Mouse (Mus musculus): ENCODE results near the gene Llgl2.
A peak's percentile ranks its signal among the peaks of the same experiment; 100 is the strongest.

Gene Llgl2

DNA sequence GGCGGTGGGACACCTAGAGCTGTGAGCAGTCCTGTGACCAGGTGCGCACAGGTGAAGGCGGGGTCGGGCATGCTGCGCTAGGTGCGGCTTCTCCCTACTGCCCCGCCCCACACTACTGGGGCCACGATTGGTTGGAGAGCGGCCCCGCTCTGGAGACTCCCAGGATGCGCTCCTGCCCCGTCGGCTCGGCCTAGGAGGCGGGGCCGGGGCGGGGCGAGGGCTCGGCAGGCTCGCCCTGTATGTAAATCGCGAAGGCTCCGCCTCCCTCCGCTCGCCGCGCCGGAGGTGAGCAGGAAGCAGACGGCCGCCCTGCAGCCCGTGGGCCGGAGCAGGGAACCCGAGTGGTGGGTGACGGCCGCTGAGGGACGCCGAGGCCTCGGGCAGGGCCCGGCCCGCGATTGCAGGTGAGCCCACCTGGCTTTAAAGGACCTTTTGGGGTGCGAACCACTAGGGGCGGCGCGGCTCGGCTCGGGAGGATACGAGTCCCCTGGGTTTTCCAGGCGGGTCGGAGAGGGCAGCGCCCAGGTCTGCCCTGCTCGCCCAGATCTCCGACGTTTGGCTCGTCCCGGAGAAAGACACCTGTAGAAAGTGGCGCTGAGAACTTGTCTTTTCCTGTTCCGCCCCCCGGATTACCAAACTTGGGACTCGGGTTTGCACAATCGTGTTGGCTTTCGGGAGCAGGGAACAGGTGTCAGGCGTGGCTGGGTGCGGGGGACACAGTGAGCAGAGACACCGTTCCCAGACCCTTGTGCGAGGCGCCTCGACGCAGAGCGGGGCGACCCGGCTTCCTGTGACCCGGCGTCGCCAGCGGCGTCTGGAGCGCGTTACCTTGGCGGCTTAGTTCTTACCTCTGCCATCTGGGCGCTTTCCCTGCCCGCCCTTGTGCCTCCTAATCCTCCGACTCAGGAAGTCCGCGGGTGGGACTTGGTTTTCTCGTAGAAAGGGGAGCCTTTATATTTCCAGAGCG is at the start of gene Llgl2:
Gene Llgl2, plus strand, starts transcription at position 276 of the 967 bp plus-strand sequence.
- peak; percentile 93 for DNase-seq

DNA sequence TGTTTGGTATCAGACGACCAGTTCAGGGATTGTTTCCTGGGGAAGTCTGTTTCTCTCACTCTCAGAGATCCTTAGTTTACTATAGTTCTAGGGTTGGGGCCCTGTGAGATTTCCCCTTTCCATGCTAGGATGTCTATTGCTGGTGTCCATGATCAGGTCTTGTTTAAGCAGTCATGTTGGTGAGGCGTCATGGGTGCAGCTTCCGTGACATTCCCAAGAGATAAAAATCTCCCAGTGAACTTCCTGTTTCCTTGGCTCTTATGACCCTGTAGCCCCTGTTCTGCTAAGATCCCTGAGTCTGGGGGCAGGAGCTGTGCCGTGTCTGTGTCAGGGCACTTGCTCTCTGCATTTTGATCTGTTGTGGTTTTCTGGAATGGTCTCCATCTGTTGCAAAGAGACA is 49.2 kb upstream of the Llgl2 start:
- DNase-seq = no peak

DNA sequence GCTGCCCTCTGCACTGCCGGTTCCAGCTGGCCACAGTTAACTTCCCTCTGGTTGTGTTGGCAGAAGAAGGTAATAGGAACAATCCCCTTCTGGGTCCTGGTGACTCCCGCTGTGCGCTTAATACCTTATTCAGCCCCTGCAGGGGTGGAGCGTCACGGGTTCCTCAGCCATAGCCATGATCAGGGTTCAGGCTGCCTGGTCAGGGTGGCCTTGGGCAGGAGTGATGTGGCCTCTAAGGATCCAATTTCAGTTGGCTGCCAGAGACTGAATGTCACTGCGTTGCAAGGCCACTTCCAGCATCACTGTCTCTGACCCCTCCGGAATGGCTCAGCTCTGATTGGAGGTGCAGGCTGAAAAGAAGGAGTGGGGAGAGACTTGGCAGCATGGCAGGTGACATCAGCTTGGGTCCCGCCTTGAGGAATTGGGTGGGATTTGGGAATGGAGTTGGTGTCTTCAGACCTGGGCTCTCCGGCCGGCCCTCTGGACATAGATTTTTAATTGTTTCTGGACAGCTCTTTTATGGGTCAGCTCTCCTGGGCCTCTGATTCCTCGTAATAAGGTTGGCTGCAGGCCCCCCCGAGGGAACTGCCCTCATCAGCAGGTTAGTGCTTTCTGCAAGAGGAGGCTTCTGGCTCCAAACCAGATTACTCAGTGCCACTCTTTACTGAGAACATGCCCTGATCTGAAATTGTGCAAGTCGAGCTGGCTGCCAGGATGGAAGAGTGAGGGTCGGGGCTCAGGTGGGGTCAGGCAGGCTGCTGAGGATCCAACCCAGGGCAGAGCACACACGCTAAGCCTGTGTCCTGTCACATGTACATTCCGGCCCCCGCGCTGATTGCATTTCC is 47.8 kb upstream of the Llgl2 start:
- no peak for DNase-seq

DNA sequence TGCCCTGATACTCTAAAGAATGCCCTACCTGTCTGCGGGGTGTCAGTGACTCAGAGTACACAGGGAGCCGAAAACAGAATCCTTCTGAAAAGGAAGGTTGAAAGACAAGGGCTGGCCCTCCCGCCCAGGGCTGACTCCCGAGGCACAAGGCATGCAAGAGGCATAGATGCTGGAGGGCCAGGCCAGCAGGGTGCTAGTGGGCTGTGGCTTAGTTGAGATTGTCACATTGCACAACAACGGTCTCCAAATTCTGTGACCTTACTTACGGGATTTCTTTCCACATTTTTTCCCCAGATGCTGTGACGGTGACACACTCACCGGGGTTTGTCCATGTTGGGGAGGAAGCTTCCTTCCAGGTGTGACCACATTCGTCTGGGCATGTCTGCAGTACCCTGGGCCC is 46.9 kb upstream of the Llgl2 start:
- no peak for DNase-seq

DNA sequence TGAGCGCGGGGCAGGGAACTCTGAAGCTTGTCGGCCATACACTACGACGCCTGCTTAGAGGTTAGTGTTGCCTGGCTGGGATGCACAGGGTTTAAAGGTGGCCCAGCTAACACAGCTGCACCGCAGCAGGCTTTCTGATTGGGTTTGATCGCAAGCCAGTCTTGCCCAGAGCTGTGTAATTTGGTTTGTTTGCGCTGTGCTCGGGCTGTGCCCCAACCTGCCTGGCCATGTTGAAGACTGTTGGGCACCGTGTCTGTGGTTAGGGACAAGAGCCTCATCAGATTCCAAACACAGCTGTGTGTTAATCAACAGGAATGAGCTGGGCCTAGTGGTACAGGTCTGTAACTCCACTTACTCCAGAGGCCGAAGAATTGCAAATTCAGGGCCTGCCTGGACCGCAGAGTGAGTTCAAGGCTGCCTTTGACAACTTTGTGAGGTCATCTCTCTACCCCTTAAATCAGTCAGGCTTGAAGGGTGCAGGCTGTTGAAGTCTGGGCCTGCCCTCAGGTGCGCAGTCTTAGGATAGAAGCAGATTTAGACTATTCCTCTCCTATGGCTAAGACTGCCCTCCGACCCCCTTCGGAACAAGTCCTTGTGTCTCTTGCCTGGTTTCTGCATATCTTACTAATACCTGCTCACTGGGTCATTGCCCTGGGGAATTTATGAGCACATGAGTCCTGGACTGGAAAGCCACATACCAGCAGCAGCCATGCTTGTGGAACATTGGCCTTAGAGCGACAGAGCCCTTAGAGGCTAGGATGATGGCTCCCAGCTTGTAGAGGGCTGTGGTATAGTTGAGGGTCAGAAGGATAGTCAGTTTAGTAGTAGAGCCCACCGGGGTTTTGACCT is 46.1 kb upstream of the Llgl2 start:
- DNase-seq = no peak

DNA sequence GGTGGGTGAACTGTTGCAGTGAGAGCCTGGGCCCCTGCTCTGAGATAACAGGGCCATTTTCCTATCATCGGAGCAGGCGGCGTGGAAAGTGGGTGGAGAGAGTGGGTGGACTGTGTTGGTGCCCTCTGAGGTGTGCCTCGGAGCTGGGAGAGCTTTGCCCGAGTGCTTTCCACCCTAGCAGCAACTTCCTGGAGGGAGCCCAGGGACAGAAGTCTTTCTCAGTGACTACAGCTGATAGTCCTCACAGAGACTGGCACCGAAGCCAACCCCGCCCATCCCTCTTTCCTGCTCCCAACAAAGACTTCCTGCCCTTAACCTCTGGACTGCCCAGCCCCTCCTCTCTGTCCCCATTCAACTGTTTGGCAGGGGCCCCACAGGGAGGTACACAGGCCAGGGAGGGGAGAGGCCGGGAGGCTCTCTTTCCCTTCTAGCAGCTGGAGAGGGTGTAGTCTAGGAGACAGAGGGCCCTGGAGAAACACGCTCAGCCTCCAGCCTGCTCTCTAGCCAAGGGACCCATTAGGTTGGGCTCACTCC is 44.7 kb upstream of the Llgl2 start:
- DNase-seq = peak; percentile 38

DNA sequence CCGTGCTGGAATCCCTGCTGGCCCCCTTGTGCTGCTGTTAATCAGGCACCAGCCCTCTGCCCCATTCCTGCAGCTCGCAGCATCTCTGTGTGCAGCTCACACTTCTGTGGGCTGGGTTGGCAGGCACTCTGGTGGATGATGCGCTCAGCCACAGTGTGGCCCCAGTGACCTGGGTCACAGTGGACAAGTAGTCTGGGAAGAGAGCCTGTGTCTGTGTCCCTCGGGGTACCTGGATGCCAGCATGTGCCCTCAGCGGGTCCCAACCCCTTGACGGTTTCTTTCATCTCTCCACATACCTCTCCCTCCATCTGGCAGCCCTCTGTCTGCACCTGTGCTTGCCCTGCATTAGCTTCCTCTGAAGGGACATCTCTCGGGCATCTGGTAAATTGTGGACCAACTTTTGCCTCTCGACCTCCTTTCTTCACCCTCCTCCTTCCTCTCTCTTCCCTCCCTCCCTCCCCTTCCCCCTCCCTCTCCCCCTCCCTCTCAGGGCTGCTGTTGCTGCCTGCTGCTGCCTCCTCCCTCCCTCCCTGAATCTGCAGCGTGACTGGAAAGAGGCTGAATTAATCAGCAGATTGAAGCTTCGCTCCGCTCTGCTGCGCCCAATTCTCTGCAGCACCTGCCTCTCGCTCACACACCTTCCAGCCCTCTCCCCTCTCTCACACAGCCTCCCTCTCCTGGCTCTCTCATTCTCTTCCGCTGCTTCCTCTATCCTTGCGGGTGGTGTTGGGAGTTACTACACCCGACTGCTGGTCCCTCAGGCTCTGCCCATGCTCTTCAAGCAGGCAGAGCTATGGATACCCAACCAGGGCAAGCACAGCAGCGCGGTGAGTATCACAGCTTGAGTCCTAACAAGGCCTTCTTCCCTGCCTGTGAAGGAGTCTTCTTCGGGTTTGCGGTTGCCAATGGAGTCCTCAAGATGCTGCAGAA is 43.4 kb upstream of the Llgl2 start:
- DNase-seq = no peak

DNA sequence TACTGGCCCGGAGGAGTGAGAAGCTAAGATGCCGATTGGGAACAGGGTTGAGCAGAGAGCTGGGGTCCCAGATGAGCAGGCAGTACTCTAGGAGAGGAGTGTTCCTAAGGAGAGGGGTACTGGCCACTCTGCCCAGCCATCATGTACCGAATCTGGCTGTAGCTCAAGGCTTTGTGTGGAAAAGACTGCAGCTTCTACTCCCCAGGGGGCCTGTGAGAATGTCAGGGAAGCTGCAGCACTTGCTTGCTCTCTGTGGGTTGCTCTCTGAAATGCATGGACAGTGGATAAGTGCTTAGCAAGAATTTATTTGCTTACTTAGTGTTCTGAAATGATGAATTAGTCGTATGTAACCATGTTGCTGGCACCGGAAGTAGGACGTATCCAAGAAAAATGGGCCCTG is 37.4 kb upstream of the Llgl2 start:
- DNase-seq = no peak

DNA sequence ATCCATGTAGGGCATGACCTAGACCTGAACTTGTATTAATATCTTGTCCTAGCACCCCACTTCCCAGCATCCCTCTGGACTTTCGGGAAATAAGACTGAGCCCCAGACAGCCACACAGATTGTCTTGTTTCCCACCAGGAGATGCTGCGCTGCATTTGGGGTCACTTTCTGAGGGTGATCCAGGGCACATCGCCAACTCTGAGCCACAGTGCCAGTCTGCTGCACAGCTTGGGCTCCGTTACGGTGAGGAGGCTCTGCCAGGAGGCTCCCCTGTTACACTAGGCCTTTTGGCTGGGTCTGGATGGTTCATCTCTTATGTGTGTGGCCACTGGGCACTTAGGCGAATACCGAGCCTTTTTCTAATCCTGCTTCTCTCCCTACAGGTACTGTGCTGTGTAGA is 34.1 kb upstream of the Llgl2 start:
- DNase-seq = no peak

DNA sequence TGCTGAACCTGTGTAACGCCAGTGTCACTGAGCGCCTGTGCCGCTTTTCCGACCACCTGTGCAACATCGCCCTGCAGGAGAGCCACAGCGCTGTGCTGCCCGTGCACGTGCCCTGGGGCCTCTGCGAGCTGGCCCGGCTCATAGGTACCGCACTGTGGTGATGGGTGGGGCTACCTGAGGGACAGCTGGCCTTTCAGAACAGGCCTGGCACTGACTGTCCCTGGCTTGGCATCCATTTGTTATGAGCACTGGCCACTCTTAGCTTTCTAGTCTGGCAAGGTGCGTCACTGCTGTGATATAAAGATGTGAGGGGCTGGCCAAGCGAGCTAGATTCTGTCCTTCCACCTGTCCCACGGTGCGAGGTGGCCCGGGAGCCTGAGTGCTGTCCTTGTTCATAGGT is 31.9 kb upstream of the Llgl2 start:
- DNase-seq = no peak

DNA sequence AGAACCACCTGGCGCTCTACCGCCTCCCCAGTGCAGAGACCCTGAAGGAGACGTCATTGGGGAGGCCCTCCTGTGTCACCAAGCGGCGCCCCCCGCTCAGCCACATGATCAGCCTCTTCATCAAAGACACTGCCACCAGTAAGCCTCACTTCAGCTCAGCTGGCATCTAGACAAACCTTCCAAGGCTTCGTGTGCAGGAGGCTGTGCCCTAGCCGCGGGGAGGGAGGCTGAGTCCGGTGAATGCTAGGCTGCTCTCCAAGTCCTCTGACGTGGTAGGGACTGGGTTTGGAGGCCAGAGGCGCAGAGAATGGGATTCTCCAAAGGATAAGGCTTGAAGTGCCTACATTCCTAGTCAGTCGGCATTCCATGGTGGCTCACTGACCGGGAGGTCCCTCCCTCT is 31.5 kb upstream of the Llgl2 start:
- DNase-seq = no peak

DNA sequence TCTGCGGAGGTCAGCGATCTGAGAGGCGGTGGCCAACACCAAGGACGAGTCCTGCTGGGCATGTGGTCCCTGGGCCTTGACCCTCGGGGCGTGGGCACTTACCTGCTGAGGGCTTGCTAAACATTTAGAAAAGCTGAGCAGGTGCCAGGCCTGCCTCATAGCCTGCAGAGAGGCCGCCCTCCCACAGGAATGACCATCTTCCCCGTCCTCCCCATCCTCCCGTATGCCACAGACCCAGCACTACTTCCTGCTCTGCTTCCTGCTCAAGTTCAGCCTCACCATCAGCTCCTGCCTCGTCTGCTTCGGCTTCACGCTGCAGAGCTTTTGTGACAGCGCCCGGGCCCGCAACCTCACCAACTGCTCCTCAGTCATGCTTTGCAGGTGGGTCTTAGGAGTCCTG is 27.0 kb upstream of the Llgl2 start:
- DNase-seq = no peak

DNA sequence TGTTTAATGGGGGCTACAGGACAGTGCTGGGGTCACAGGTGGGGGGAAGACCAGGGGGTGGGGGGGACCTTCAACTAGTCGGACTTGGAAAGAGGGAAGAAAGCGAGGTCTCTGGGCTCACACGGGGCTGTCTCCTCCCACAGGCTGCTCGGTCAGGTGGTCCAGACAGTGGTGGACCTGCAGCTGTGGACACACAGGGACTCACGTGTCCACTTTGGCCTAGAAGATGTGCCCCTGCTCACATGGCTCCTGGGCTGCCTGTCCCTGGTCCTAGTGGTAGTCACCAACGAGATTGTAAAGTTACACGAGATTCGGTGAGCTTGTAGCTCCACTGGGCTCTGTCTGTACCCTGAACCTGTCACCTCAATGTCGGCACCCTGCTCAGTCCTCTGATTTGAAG is 26.2 kb upstream of the Llgl2 start:
- no peak for DNase-seq

DNA sequence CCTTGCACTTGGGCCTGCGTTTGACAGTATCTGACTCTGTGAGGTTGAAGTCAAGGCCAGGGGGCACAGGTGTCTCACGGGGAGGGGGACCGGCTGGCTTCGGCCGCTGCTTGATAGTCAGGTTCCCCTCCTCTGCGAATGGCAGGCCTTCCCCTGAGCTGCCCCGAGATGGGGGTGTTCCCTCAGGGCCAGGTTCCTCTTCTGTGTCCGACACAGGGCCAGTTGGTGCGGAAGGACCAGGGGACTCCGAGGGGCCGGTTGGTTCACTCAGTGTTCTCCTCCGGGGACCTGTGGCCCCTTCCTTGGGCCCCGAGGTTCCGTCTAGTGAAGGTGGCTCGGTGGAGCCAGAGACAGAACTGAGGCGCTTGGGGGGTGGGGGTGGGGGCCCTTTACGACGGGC is 22.9 kb upstream of the Llgl2 start:
- DNase-seq = no peak

DNA sequence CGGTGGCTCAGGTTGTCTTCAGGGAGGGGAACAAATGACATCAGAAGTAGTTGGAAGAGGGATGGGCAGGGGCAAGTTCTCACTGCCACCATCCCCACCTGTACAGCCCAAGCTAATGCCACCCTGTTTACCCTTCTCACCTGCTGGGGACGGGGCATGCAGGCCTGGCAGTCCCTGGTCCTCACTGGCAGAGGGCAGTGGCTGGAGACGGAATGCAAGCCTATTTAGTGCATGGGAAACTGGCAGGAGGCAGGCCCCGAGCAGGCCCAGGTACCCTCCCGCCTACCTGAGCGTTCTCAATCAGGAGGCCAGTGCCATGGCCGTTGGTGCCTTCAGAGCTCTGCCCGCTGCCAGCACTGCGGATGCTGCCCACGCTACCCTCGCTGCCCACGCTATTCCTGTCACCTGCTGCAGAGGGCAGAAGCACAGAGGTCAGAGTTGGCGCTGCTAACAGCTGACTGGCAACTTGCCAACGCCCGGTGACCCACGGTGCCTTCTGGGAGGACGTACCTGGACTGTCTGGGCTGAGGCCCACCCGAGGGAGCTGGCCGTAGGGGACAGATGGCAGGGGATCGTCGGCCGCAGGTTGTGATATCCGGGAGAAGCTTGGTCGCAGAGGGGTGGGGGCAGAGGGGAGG is 20.7 kb upstream of the Llgl2 start:
- no peak for DNase-seq

DNA sequence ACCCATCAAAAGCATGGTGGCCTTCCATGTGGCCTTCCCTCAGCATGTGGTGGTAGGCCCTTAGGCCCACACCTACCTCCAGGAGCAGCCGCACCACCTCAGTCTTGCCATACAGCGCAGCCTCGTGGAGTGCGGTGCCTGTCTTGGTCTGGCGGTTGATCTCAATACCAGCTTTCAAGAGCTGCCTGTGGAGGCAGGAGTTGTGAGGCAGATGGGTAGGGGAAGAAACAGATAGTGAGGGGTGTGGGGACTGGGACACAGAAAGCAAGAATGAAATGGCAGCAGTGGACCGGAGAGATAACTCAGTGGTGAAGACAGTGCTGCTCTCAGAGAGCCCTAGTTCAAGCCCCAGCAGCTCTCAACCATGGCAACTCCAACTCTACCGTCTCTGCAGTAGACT is 18.8 kb upstream of the Llgl2 start:
- no peak for DNase-seq

DNA sequence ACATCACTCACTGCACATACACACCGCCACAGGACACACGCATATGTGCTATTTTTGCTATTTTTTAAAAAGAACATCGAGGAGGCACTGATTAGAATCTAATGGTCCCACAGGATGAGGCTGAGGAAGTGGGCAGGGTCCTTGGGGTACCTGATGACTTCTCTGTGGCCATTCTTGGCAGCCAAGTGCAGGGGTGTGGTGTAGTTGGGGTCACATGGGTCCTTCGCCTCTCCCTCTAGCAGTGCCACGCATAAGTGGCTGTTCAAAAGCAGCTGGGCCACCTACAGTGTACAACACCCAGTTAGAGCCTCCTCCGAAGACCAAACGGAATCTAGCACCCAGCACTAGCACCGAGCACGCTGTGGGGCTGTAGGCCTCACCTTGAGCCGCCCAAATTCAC is 17.7 kb upstream of the Llgl2 start:
- no peak for DNase-seq

DNA sequence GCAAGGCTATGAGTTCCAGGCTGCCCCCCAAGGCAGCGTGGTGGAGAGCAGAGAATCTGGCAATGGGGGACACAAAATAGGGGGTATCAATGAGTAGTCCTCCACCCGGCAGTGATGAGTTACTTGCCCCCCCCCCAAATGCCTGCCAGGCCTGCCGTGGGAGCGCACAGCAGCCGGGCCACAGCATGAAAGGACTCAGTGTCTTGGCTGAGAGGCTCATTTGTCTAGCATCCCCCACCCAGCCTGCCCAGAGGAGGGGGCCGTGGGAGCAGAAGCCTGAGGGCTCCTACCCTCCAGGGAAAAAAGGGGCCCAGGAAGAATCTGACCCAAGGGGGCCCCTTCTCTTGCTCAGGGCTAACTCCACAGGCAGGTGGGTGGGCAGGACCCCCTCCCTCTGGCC is 16.5 kb upstream of the Llgl2 start:
- no peak for DNase-seq

DNA sequence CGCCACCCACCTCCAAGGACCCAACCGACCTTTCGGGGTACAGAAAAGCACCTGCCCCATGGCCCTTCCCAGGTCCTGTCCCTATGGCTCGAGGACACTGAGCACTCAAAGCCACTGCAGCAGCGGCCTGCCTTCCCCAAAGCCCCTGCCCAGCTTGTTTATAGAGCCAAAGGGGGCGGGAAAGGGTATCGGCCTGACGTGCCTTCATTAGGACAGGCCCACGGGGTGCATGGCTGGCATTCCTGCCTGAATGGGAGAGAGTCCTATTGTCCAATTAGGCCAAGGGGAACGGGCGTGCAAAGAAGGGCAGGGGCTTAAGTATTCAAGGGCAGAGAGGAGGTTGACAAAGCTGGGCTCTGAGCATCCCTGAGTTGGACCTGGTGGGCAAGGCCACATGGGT is 15.9 kb upstream of the Llgl2 start:
- DNase-seq = no peak

DNA sequence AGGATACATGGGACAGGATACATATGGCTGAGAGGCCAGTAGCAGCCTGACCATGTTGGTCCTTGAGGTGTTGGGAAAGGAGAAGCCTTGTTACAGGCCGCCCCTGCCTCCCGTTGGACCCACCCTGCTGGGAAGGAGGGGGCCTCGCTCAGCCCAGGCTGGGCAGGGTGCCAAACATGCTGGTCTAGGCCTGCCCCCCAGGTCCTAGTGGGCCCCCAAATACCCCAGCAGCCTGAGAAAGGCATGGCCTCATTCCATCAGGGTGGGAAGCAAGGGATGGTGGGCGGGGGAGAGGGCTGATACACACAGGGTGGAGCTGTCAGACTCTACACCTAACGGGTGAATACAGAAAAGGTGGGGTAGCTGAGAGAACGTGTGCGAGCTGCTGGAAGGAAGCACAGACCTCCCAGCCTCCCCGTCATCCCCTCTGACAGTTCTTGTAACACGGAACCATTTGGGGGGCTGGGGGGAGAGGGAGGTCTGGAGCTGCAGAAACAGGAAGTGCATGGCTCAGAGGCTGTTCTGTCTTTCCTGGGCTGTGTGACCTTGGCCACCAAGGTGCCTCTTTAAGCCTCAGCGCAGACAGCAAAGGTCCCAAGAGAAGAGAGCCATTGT is 15.0 kb upstream of the Llgl2 start:
- DNase-seq = no peak

DNA sequence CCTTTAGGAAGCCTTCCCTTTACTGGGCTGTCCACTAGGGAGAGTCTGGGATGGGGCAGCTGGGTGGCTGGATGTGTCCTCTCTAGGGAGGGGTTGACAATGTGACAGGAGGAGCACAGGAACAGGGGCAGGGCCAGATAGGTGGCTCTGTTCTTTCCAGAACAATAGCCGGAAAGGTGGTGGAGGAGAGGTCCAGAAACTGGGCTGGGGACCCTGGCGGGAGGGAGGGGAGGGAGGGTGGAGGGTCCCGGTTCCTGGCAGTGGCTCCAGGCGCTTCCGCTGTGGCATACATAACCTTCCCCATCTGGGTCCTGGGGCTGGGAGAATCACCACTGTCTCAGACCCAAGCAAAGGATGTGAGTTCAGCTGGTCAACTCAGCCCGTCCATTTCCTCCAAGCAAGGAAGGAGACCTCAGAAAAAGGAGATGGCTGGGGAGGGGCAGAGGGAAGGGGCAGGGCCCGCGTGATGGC is 14.5 kb upstream of the Llgl2 start:
- DNase-seq = no peak

Measured in thymus, postnatal 4 days (tissue).